Mouse (Mus musculus) testis, adult 2 months (tissue): ENCODE measurements around the gene H2bfm. TPM values are rescaled to one million over a fixed set of nuclear protein-coding genes. Genes with fewer than 3 reads are reported as not detected.
"Not testable (repeated sequence)": the region's sequence is repeated elsewhere in the genome, so short reads cannot be mapped to it uniquely, and the experiment has no call there.

Experiments used
- H3K27ac ChIP-seq: fragments of 200-500 bp; 2 replicates; pipeline ENCODE4 v1.5.1; 2012; ENCODE audit warnings: low read depth, low read length; ENCODE audit not compliant: control insufficient read depth, insufficient read depth
- H3K27me3 ChIP-seq: fragments of 200-500 bp; 2 replicates; pipeline ENCODE4 v1.6.1; 2012; ENCODE audit warnings: mild to moderate bottlenecking, low read length, moderate library complexity; ENCODE audit not compliant: control insufficient read depth, insufficient read depth
- H3K36me3 ChIP-seq: fragments of 200-500 bp; 2 replicates; pipeline ENCODE4 v1.6.1; 2012; ENCODE audit warnings: mild to moderate bottlenecking, low read length; ENCODE audit not compliant: control insufficient read depth, insufficient read depth
- H3K4me1 ChIP-seq: fragments of 200-500 bp; 2 replicates; pipeline ENCODE4 v1.6.1; 2012; ENCODE audit warnings: low read length; ENCODE audit not compliant: control insufficient read depth, insufficient read depth
- H3K4me3 ChIP-seq: fragments of 200-500 bp; 2 replicates; pipeline ENCODE4 v1.5.1; 2012; ENCODE audit warnings: low read depth, mild to moderate bottlenecking, low read length, moderate library complexity, mixed read lengths; ENCODE audit not compliant: control insufficient read depth
- CTCF ChIP-seq: fragments of 200-500 bp; IDR thresholded peaks from 2 replicates; pipeline ENCODE4 v1.5.1; 2012; ENCODE audit warnings: low read depth, mild to moderate bottlenecking, inconsistent platforms, low read length, moderate library complexity; ENCODE audit not compliant: control insufficient read depth, insufficient read depth, insufficient replicate concordance
- POLR2A ChIP-seq: fragments of 200-500 bp; IDR thresholded peaks from 2 replicates; pipeline ENCODE4 v1.6.1; 2012; ENCODE audit warnings: low read depth, mild to moderate bottlenecking, inconsistent platforms, low read length, moderate library complexity; ENCODE audit not compliant: control insufficient read depth
- polyA plus RNA-seq: library from polyadenylated mRNA; depleted of rRNA; stranded (reverse); fragments of >200 nt; gene quantifications from 2 replicates; pipeline ENCODE4 v1.2.3, GENCODE M21; 2012; rRNA removed

Gene H2bfm
- polyA plus RNA-seq: 0.72 and 0.91 TPM in 2 replicates

- H3K36me3 ChIP-seq: no peaks in the 10 kb centered on the region
- peak within 1 kb of the TSS; percentile 87 for H3K27ac ChIP-seq
- no peaks in the 10 kb centered on the region for H3K27me3 ChIP-seq
- TF ChIP-seq POLR2A: peak; percentile 56; the same call in 1 of the 2 replicates
- TF ChIP-seq CTCF: no peak
- H3K4me1 ChIP-seq: no peaks in the 10 kb centered on the region; the same call in 1 of the 2 replicates
- peak within 1 kb of the TSS; percentile 63 for H3K4me3 ChIP-seq
Observed at GRCm38 (mm10) chrX:136927031-136927430, at the start of gene H2bfm. TSS of gene H2bfm (plus strand) at chrX:136927325.

- TF ChIP-seq POLR2A: no peak
- TF ChIP-seq CTCF: no peak
- no peak overlapping the region for H3K27ac ChIP-seq
- no peaks in the 10 kb centered on the region for H3K36me3 ChIP-seq
- no peaks in the 10 kb centered on the region for H3K4me1 ChIP-seq
- H3K27me3 ChIP-seq: no peaks in the 10 kb centered on the region
- H3K4me3 ChIP-seq: no peak overlapping the region
Observed at GRCm38 (mm10) chrX:136895757-136896156, 31.4 kb upstream of the H2bfm start.

GRCm38 (mm10) chrX:136904369-136904768, 22.8 kb upstream of the H2bfm start:
- no peaks in the 10 kb centered on the region for H3K36me3 ChIP-seq

GRCm38 (mm10) chrX:136925863-136926262, 1.3 kb upstream of the H2bfm start:
- TF ChIP-seq POLR2A (no peak), CTCF (no peak)

More at GRCm38 (mm10) chrX:136904369-136904768, 22.8 kb upstream of the H2bfm start:
- Histone ChIP-seq H3K4me1 (no peaks in the 10 kb centered on the region), H3K27me3 (no peaks in the 10 kb centered on the region), H3K4me3 (no peak overlapping the region), H3K27ac (no peak overlapping the region)
- no peak for TF ChIP-seq POLR2A
- TF ChIP-seq CTCF: no peak

GRCm38 (mm10) chrX:136937985-136938384, 10.9 kb downstream of the H2bfm start:
- no peaks in the 10 kb centered on the region for H3K27me3 ChIP-seq
- H3K4me3 ChIP-seq: no peak overlapping the region
- H3K4me1 ChIP-seq: no peaks in the 10 kb centered on the region
- H3K27ac ChIP-seq: no peak overlapping the region
- TF ChIP-seq POLR2A: no peak
- TF ChIP-seq CTCF: no peak
- H3K36me3 ChIP-seq: no peaks in the 10 kb centered on the region

More at GRCm38 (mm10) chrX:136925863-136926262, 1.3 kb upstream of the H2bfm start:
- H3K27me3 ChIP-seq: no peaks in the 10 kb centered on the region
- no peak overlapping the region for H3K27ac ChIP-seq
- H3K36me3 ChIP-seq: no peaks in the 10 kb centered on the region
- H3K4me1 ChIP-seq: no peaks in the 10 kb centered on the region; the same call in 1 of the 2 replicates
- no peak overlapping the region for H3K4me3 ChIP-seq

- Histone ChIP-seq H3K27ac (peak overlapping the region; percentile 65; the same call in 1 of the 2 replicates), H3K4me3 (peak overlapping the region; percentile 86)
- H3K27me3 ChIP-seq, H3K36me3 ChIP-seq, H3K4me1 ChIP-seq: not testable (repeated sequence)
Observed at GRCm38 (mm10) chrX:136957583-136958279, 30.6 kb downstream of the H2bfm start.

- H3K4me3 ChIP-seq, H3K36me3 ChIP-seq, H3K4me1 ChIP-seq, H3K27ac ChIP-seq, H3K27me3 ChIP-seq: not testable (repeated sequence)
Observed at GRCm38 (mm10) chrX:136958300-136958699, 31.2 kb downstream of the H2bfm start.

- Histone ChIP-seq H3K36me3 (no peaks in the 10 kb centered on the region), H3K4me3 (no peak overlapping the region), H3K4me1 (no peaks in the 10 kb centered on the region), H3K27ac (no peak overlapping the region), H3K27me3 (no peaks in the 10 kb centered on the region)
- TF ChIP-seq POLR2A (no peak), CTCF (no peak)
Observed at GRCm38 (mm10) chrX:136959688-136960087, 32.6 kb downstream of the H2bfm start.

GRCm38 (mm10) chrX:136975397-136975796, 48.3 kb downstream of the H2bfm start, which contains the start of gene Tmsb15b2:
TSS of gene Tmsb15b2 (minus strand) at chrX:136975497.
- H3K36me3 ChIP-seq, H3K4me1 ChIP-seq, H3K27me3 ChIP-seq: not testable (repeated sequence)
- H3K4me3 ChIP-seq: peak within 1 kb of the TSS; percentile 91
- peak within 1 kb of the TSS; percentile 83 for H3K27ac ChIP-seq
